Mouse (Mus musculus): ENCODE results near the gene Entpd2. TPM values are rescaled to one million over a fixed set of nuclear protein-coding genes. Genes with fewer than 3 reads are reported as not detected.

The Entpd2 gene
- total RNA-seq, 2 experiments from 2014 or later: 14.6 to 16.6 TPM

DNA sequence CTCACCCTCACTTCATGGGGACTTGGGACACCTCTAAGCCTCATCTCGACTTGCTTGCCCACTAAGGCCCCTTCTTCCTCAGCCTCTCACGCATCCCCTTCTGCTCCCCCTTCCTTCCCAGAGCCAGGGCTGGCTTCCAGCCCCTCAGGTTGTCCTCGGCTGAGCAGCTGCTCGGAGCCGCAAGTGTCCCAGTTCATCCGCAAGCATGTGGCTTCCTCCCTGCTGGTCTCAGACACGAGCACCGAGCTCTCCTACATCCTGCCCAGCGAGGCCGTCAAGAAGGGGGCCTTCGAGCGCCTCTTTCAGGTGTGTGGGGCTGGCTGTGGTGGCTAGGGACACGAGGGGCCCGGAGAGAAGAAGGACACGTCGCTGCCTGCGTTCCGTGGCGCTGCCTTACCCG is 45.4 kb downstream of the Entpd2 start:
- DNase-seq (ENCODE audit: low spot score in 2 of 2): no peak
- TF ChIP-seq CTCF (conservative IDR thresholded peaks at IDR 0.05): no peak
- H3K4me3 ChIP-seq: no peak overlapping the region
- no peak overlapping the region for H3K27ac ChIP-seq

- Histone ChIP-seq H3K27ac (no peak overlapping the region), H3K4me3 (no peak overlapping the region)
- no peak for TF ChIP-seq CTCF (conservative IDR thresholded peaks at IDR 0.05)
- DNase-seq (ENCODE audit: low spot score in 2 of 2): no peak
These were observed 47.0 kb downstream of the Entpd2 start for GRCm38 (mm10) chr2:25442682-25443081.

Small RNA genes within 50 kb of the gene (microRNA-seq; reads per million reads assigned to microRNA genes)
- 4.4 to 5.4 reads per million in 2 experiments for gene Mir3087

Other genes with a start within 250 kb of the Entpd2 start
- gene Nrarp, start 215.1 kb upstream of the Entpd2 start, total RNA-seq (2021): 10 to 100 TPM; 21.3 to 21.9 TPM
- 1 to 10 TPM; 2.2 to 3.0 TPM for gene Tor4a, start 199.0 kb upstream of the Entpd2 start, total RNA-seq (2021)
- gene Nelfb, start 184.4 kb upstream of the Entpd2 start, total RNA-seq (2021): 10 to 100 TPM; 57.0 to 58.5 TPM
- gene Stpg3, start 181.2 kb upstream of the Entpd2 start, total RNA-seq (2021): under 1 TPM in 1 of 2 experiments, not detected in 1; 0.33 TPM
- not detected for gene Fam166a, start 177.1 kb upstream of the Entpd2 start, total RNA-seq (2021)
- gene Tubb4b, start 171.2 kb upstream of the Entpd2 start, total RNA-seq (2021): 100 to 1,000 TPM; 305 to 309 TPM
- gene Slc34a3, start 161.5 kb upstream of the Entpd2 start, total RNA-seq (2021): not detected
- not detected for gene Rnf224, start 159.1 kb upstream of the Entpd2 start, total RNA-seq (2021)
- 100 to 1,000 TPM; 228 to 232 TPM for gene Rnf208, start 153.6 kb upstream of the Entpd2 start, total RNA-seq (2021)
- gene Cysrt1, start 153.4 kb upstream of the Entpd2 start, total RNA-seq (2021): not detected
- 1 to 10 TPM; 2.2 to 2.4 TPM for gene AL732309.1, start 149.0 kb upstream of the Entpd2 start, total RNA-seq (2021)
- gene Tmem203, start 140.4 kb upstream of the Entpd2 start, total RNA-seq (2021): 10 to 100 TPM; 35.1 to 35.8 TPM
- 10 to 100 TPM; 21.5 to 23.8 TPM for gene Tprn, start 133.3 kb upstream of the Entpd2 start, total RNA-seq (2021)
- 10 to 100 TPM; 64.5 to 69.3 TPM for gene Ssna1, start 123.4 kb upstream of the Entpd2 start, total RNA-seq (2021)
- gene Anapc2, start 123.4 kb upstream of the Entpd2 start, total RNA-seq (2021): 10 to 100 TPM; 84.6 to 84.7 TPM
- not detected for gene Tmem210, start 107.7 kb upstream of the Entpd2 start, total RNA-seq (2021)
- not detected for gene Lrrc26, start 106.0 kb upstream of the Entpd2 start, total RNA-seq (2021)
- 100 to 1,000 TPM; 443 to 449 TPM for gene Grin1, start 76.7 kb upstream of the Entpd2 start, total RNA-seq (2021)
- 10 to 100 TPM; 56.4 to 58.0 TPM for gene Man1b1, start 63.5 kb upstream of the Entpd2 start, total RNA-seq (2021)
- gene Dpp7, start 39.5 kb upstream of the Entpd2 start, total RNA-seq (2021): 10 to 100 TPM; 32.1 to 36.2 TPM
- gene Uap1l1, start 30.2 kb upstream of the Entpd2 start, total RNA-seq (2021): 10 to 100 TPM; 14.6 to 19.8 TPM
- gene Sapcd2, start 23.6 kb upstream of the Entpd2 start, total RNA-seq (2021): 1 to 10 TPM; 3.0 to 4.0 TPM
- 100 to 1,000 TPM; 429 to 433 TPM for gene Npdc1, start 3.5 kb downstream of the Entpd2 start, total RNA-seq (2021)
- gene Fut7, start 27.4 kb downstream of the Entpd2 start, total RNA-seq (2021): under 1 TPM in 1 of 2 experiments, not detected in 1; 0.37 TPM
- 100 to 1,000 TPM; 159 to 167 TPM for gene Abca2, start 32.8 kb downstream of the Entpd2 start, total RNA-seq (2021)
- under 1 TPM in 1 of 2 experiments, not detected in 1; 0.49 TPM for gene Clic3, start 61.0 kb downstream of the Entpd2 start, total RNA-seq (2021)
- 10 to 100 TPM; 55.7 to 62.1 TPM for gene Paxx, start 65.2 kb downstream of the Entpd2 start, total RNA-seq (2021)
- gene Ptgds, start 74.2 kb downstream of the Entpd2 start, total RNA-seq (2021): 100 to 1,000 TPM; 541 to 735 TPM
- not detected for gene Lcn12, start 98.0 kb downstream of the Entpd2 start, total RNA-seq (2021)
- gene Fbxw5, start 104.9 kb downstream of the Entpd2 start, total RNA-seq (2021): 100 to 1,000 TPM; 109 to 120 TPM
- 1 to 10 TPM in 1 of 2 experiments, under 1 TPM in 1; 0.97 to 1.5 TPM for gene C8g, start 105.8 kb downstream of the Entpd2 start, total RNA-seq (2021)
- 10 to 100 TPM; 10.9 to 12.0 TPM for gene Traf2, start 151.1 kb downstream of the Entpd2 start, total RNA-seq (2021)
- gene Edf1, start 162.0 kb downstream of the Entpd2 start, total RNA-seq (2021): 100 to 1,000 TPM; 193 to 200 TPM
- gene Mamdc4, start 179.0 kb downstream of the Entpd2 start, total RNA-seq (2021): 1 to 10 TPM; 2.8 to 3.5 TPM
- gene Phpt1, start 179.3 kb downstream of the Entpd2 start, total RNA-seq (2021): 10 to 100 TPM; 59.1 to 67.5 TPM
- gene Ajm1, start 185.9 kb downstream of the Entpd2 start, total RNA-seq (2021): 100 to 1,000 TPM; 106 to 120 TPM
- gene Rabl6, start 212.6 kb downstream of the Entpd2 start, total RNA-seq (2021): 100 to 1,000 TPM; 149 to 151 TPM
- gene Ccdc183, start 221.8 kb downstream of the Entpd2 start, total RNA-seq (2021): not detected
- 10 to 100 TPM; 14.1 to 15.4 TPM for gene Tmem141, start 226.1 kb downstream of the Entpd2 start, total RNA-seq (2021)
- under 1 TPM; 0.79 TPM for gene Fcna, start 232.2 kb downstream of the Entpd2 start, total RNA-seq (2021)

Data from layer of hippocampus, adult 2 months (tissue).